Mouse (Mus musculus) thymus, adult 2 months (tissue): ENCODE results near the gene Lck.

Experiments used
- CTCF ChIP-seq: fragments of 200-500 bp; IDR thresholded peaks from 2 replicates; pipeline ENCODE4 v1.5.1; 2012; ENCODE audit warnings: mild to moderate bottlenecking, control low read depth, low read length, moderate library complexity, borderline replicate concordance; ENCODE audit not compliant: control insufficient read depth, poor library complexity, insufficient read depth; ENCODE audit errors: extremely low read depth
- POLR2A ChIP-seq: fragments of 200-500 bp; IDR thresholded peaks from 2 replicates; pipeline ENCODE4 v1.6.1; 2012; ENCODE audit warnings: mild to moderate bottlenecking, low read length, control low read depth, moderate library complexity; ENCODE audit not compliant: control insufficient read depth, poor library complexity, insufficient read depth; ENCODE audit errors: extremely low read depth

DNA sequence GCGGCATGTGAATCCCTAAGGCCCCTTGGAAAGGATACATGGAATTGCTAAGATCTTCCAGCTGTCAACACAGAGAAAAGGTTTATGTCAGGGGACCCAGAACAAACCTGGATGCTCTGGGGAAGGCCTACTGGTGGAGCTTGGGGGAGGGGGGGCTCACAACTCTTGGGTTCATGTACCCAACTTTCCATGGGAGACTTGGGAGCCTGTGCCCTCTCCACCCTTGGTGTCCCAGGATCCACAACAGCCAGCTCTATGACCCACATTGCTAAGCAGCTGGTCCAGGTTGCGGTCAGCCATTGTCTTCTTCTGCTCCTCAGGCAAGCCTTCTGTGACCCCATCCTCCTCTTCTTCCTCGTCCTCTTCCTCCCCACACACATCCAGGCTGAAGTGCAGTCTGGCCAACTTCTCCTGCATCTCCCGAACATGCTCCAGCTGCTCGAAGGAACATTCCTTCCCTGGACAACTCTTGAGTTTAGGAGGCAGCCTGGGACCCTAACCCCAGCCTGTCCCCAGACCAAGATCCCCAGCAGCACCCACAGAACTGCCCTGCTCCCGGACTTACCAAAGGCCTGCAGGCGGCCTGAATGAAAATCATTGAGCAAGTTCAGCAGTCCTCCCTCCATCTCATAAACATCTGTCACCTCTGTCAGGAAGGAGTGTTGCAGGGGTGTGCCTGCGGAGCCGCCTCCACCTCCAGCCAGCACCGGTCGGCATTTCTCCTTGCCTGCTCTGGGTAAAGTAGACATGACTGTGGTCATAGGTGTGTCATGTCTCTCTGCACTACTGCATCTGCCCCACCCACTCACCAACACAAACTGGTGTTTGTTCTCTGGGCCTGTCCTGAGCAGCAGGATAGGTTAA lies 47.2 kb upstream of the Lck start:
- TF ChIP-seq POLR2A (no peak), CTCF (no peak)
